Mouse (Mus musculus) splenic B cell, adult 2 months (primary cell): Measurements from ENCODE around the gene Galk2.

Source experiments
- DNase-seq: peaks from one replicate; pipeline ENCODE4 v3.0.0-alpha.2; 2011; ENCODE audit warnings: low read depth, low spot score
- H3K27me3 ChIP-seq: 2 replicates; pipeline ENCODE4 v1.6.1; 2012; ENCODE audit warnings: mild to moderate bottlenecking, low read length, moderate library complexity, mixed read lengths; ENCODE audit not compliant: control insufficient read depth, poor library complexity, insufficient read depth, severe bottlenecking
- H3K36me3 ChIP-seq: 2 replicates; pipeline ENCODE4 v1.6.1; 2012; ENCODE audit warnings: mild to moderate bottlenecking, low read length, moderate library complexity, mixed read lengths; ENCODE audit not compliant: control insufficient read depth, poor library complexity, insufficient read depth, severe bottlenecking

The Galk2 gene

DNA sequence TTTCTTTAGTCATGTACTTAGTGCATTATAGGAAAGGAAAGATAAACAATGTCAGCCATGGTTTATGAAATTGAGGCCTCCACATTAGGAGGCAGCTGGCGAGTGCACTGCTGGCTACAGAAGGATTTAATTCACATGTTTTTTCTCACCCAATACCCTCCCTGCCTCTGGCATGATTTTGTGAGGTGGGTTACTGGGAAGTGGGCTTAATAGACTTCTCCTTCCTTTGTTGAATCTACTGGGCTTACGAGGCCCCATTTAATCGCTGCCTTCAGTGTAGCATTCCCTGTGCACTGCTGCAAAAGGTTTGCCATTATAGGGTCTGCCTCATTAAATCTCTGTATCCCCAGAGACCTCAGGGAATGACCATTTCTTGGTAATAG, 58.4 kb downstream of the Galk2 start:
- Histone ChIP-seq H3K27me3 (no peaks in the 10 kb centered on the region), H3K36me3 (no peaks in the 10 kb centered on the region)
- DNase-seq, result no peak

- DNase-seq, result no peak
- no peaks in the 10 kb centered on the region for H3K27me3 ChIP-seq
- H3K36me3 ChIP-seq, result no peaks in the 10 kb centered on the region
Observed at GRCm38 (mm10) chr2:125921273-125921672, 62.4 kb downstream of the Galk2 start.

- no peak for DNase-seq
Observed at GRCm38 (mm10) chr2:125922149-125922548, 63.2 kb downstream of the Galk2 start.

DNA sequence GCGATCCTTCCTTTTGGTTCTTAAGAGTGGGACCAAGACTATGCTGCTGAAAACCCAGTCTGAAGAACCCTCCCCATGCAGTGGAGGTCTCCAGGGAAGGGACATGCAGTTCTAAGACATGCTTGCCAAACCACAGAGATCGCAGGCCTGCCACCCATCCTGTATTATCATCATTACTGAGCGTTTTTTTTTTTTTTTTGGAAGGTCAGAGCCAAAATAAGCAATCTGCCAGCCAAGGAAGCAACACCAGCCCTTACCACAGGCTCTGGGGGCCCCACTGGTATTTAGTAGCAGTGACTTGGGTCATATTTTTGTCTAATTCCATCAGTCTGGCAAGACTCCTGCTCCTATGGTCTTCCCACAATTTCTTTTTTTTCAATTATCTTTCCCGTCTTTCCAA, 64.0 kb downstream of the Galk2 start:
- Histone ChIP-seq H3K36me3 (no peaks in the 10 kb centered on the region), H3K27me3 (no peaks in the 10 kb centered on the region)
- DNase-seq, result no peak

More at GRCm38 (mm10) chr2:125922149-125922548, 63.2 kb downstream of the Galk2 start:
- Histone ChIP-seq H3K27me3 (no peaks in the 10 kb centered on the region), H3K36me3 (no peaks in the 10 kb centered on the region)

DNA sequence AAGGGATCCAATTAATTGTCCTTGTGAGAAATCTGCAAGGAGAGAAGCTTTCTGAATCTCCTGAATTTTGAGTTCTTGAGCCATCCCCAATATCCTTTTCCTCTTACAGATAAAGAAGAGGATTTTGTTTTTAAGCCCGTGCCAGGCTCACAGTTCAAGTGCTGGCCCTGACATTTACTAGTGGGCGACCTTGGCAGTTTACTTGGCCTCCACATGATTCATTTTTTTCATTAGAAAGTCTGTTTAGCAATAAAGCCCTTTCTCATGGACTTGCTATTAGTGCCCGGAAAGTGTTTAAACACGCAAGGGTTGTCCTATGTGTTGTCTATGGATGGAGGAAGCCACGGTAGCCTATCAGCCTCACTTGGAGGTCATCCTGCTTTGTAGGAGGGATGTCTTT, 64.4 kb downstream of the Galk2 start:
- DNase-seq, result no peak
- no peaks in the 10 kb centered on the region for H3K27me3 ChIP-seq
- no peaks in the 10 kb centered on the region for H3K36me3 ChIP-seq

GRCm38 (mm10) chr2:125924554-125924953, 65.6 kb downstream of the Galk2 start:
- Histone ChIP-seq H3K36me3 (no peaks in the 10 kb centered on the region), H3K27me3 (no peaks in the 10 kb centered on the region)
- no peak for DNase-seq

DNA sequence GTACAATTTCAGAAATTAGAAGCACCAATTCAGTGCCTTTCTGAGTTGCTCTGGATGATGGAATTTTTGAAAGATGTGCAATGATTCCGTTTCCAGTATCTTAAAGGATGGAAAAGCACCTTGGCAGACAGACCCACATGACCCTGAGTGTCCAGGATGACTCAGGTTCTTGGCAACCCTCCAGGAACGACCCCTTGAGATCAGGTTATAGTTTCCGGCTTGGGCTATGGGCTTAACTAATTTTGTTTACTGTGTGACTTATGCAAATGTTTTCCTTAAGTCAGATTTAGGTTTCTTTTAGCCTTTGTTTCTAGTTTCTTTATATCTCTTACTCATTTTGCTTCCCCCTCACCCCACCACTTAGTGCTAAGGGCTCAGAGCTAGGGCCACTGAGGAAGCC, 66.2 kb downstream of the Galk2 start:
- H3K36me3 ChIP-seq, result no peaks in the 10 kb centered on the region
- no peak for DNase-seq
- no peaks in the 10 kb centered on the region for H3K27me3 ChIP-seq

GRCm38 (mm10) chr2:125929396-125929795, 70.5 kb downstream of the Galk2 start:
- peaks cover 2% of the 10 kb centered on the region; the same call in 1 of the 2 replicates for H3K36me3 ChIP-seq
- no peaks in the 10 kb centered on the region for H3K27me3 ChIP-seq
- DNase-seq, result no peak

DNA sequence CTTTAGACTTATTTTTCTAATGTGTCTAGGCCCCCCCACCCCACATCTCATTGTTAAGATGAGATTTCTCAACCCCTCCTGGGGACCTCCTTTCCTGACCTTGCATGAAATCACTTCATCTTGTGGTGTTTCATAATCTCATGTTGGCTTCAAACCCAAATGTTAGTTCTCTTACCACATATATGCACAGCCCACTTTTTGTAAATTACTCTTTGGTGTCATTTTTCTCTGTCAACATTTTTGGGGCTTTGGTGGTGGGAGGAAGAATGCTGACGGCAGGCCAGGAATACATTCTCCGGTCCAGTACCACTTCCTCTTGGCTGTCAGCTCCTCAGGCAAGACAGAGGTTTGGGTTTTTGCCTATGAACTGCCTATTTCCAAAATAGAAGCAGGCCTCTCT, 71.0 kb downstream of the Galk2 start:
- Histone ChIP-seq H3K27me3 (no peaks in the 10 kb centered on the region), H3K36me3 (peaks cover 2% of the 10 kb centered on the region; the same call in 1 of the 2 replicates)
- no peak for DNase-seq

GRCm38 (mm10) chr2:125931193-125931592, 72.3 kb downstream of the Galk2 start:
- no peaks in the 10 kb centered on the region for H3K27me3 ChIP-seq
- DNase-seq, result no peak
- H3K36me3 ChIP-seq, result peaks cover 2% of the 10 kb centered on the region; the same call in 1 of the 2 replicates

GRCm38 (mm10) chr2:125932734-125933133, 73.8 kb downstream of the Galk2 start:
- Histone ChIP-seq H3K36me3 (peaks cover 2% of the 10 kb centered on the region; the same call in 1 of the 2 replicates), H3K27me3 (no peaks in the 10 kb centered on the region)
- no peak for DNase-seq

DNA sequence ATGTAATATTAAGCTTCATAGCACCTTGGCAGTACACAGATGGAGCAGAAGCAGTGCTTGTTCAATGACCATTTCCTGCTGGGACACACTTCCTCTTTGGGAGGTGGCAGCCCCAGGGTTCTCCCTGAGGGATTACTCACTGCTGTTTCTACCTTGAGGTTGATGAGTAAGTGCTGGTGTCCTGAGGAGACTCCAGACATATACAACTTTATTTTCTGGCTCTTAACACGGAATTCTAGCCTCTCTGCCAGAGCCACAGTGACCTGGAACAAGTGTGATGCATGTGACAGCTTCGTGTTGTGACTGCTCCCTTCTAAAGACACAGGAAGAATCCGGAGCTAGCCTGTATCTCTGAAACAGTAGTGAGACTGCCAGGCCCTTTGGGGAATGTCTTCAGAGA, 75.1 kb downstream of the Galk2 start:
- no peak for DNase-seq
- Histone ChIP-seq H3K36me3 (peaks cover 2% of the 10 kb centered on the region; the same call in 1 of the 2 replicates), H3K27me3 (no peaks in the 10 kb centered on the region)

- no peak for DNase-seq
- Histone ChIP-seq H3K36me3 (peaks cover 2% of the 10 kb centered on the region; the same call in 1 of the 2 replicates), H3K27me3 (no peaks in the 10 kb centered on the region)
Observed at GRCm38 (mm10) chr2:125936396-125936795, 77.5 kb downstream of the Galk2 start.

DNA sequence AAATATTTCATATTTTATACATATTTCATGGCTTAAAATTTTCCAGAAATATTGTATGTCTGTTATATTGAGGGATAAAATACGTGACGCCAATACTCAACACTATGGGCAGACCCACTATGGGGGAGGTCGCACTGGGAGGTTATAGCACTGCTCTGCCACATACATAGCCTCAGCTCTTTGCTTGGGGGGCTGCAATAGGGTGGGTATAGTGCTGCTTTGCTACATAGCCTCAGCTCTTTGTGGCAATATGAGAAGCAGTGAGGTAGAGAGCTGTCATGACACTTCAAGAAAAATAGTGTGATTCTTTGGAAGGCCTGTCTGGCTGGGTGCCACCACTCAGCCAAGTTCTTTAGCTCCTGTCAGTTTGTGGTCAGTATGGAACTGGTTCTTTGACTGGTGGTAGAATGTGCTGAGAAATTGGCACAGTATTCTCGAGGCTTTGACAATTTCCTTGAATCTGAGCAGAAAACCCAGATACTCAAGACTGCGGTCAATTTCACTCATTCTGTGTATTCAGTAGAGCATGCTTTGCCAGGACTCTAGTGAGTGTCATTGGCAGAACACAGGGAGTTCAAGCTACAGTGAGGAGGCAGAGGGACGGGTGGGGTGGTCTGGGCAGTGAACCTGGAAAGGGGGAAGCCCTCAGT, 80.2 kb downstream of the Galk2 start:
- no peak for DNase-seq
- Histone ChIP-seq H3K36me3 (no peaks in the 10 kb centered on the region), H3K27me3 (no peaks in the 10 kb centered on the region)

DNA sequence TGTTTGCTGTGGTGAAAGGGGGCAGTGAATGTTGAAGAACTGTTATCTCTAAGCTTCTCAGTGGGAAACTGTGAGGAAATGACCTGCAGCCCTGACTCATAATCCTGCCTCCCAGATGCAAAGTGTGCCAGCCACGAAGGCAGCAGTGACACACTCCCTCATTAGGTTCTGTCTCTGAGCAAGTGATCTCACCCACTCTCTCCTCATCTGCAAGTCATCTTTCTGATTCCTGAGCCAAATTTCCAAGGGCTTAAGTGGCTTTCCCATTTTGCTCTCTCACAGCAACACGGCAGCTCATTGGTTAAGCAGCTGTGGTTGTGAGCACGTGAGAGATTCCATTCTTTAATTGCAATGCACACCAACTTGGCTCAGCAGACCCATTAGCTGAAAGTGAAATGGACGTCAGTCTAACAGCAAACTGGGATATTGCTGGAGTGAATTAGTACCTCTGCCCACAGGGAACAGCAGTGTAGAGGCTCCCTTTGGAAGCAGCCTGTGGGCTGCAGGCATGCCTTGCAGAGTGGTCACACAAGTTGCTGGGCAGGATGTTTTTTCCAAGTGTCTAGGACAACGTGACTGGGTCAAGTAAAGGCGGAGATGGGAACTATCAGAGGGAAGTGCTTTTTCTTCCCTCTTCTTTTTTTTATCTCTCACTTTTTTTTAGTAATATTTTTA, 82.3 kb downstream of the Galk2 start:
- H3K36me3 ChIP-seq, result no peaks in the 10 kb centered on the region
- DNase-seq, result no peak
- H3K27me3 ChIP-seq, result no peaks in the 10 kb centered on the region
